Mouse (Mus musculus) hindbrain, embryonic 16.5 days (tissue): ENCODE results near the gene Stk36. TPM values are rescaled to one million over a fixed set of nuclear protein-coding genes. Genes with fewer than 3 reads are reported as not detected.

ENCODE experiments used
- ATAC-seq: fragments of 200-750 bp; cut with Nextera tagmentation; 2 replicates; pipeline ENCODE4 v1.8.0; 2017; ENCODE audit warnings: moderate TSS enrichment, moderate library complexity
- H3K27ac ChIP-seq: fragments of 300-500 bp; sonication (generic); 2 replicates; pipeline ENCODE4 v1.5.1; 2014; ENCODE audit warnings: low read depth, mild to moderate bottlenecking, control low read depth, low read length, moderate library complexity
- H3K27me3 ChIP-seq: fragments of 300-500 bp; sonication (generic); replicated peaks from 2 replicates; pipeline ENCODE4 v1.6.1; 2014; ENCODE audit warnings: low read length; ENCODE audit not compliant: control insufficient read depth, insufficient read depth
- H3K36me3 ChIP-seq: fragments of 300-500 bp; sonication (generic); 2 replicates; pipeline ENCODE4 v1.6.1; 2014; ENCODE audit warnings: mild to moderate bottlenecking, low read length, moderate library complexity, mixed read lengths; ENCODE audit not compliant: control insufficient read depth, insufficient read depth
- H3K4me1 ChIP-seq: fragments of 300-500 bp; sonication (generic); 2 replicates; pipeline ENCODE4 v1.6.1; 2014; ENCODE audit warnings: low read depth, low read length; ENCODE audit not compliant: control insufficient read depth, insufficient read depth
- H3K4me2 ChIP-seq: fragments of 300-500 bp; sonication (generic); 2 replicates; pipeline ENCODE4 v1.6.1; 2014; ENCODE audit warnings: mild to moderate bottlenecking, low read length, control low read depth, moderate library complexity
- H3K4me3 ChIP-seq: fragments of 300-500 bp; sonication (generic); 2 replicates; pipeline ENCODE4 v1.5.1; 2014; ENCODE audit warnings: mild to moderate bottlenecking, low read length, control low read depth, moderate library complexity
- H3K9ac ChIP-seq: fragments of 300-500 bp; sonication (generic); 2 replicates; pipeline ENCODE4 v1.6.1; 2014; ENCODE audit warnings: low read depth, mild to moderate bottlenecking, control low read depth, low read length, moderate library complexity
- H3K9me3 ChIP-seq: fragments of 300-500 bp; sonication (generic); 2 replicates; pipeline ENCODE4 v1.6.1; 2014; ENCODE audit warnings: mild to moderate bottlenecking, low read length, moderate library complexity; ENCODE audit not compliant: control insufficient read depth
- WGBS: fragments of 180-500 bp; shearing (Covaris S2); extraction: QIAGEN DNeasy Blood & Tissue Kit; methylation state at CpG from one replicate; pipeline ENCODE4 v1.1.7; 2014; 5-methylcytosine and 5-hydroxymethylcytosine counted together
- polyA plus RNA-seq: library from polyadenylated mRNA; unstranded; fragments of >200 nt; fragmentation: Nextera tagmentation; extraction: Ambion mirVana; gene quantifications from 2 replicates; pipeline ENCODE4 v1.2.1, GENCODE M21; 2015

The Stk36 gene
- 17.6 and 17.7 TPM in 2 replicates for polyA plus RNA-seq

GRCm38 (mm10) chr1:74601267-74601962, at the start of gene Stk36, which contains the start of gene Rnf25:
Stk36 (plus strand) TSS chr1:74601445.
Rnf25 (minus strand) TSS chr1:74601397.
- Histone ChIP-seq H3K4me1 (peaks cover 11% of the 10 kb centered on the region), H3K36me3 (peaks cover 9% of the 10 kb centered on the region), H3K27ac (peak within 1 kb of the TSS; percentile 77), H3K4me2 (peak within 1 kb of the TSS; percentile 66), H3K4me3 (peak within 1 kb of the TSS; percentile 87), H3K9ac (peak within 1 kb of the TSS; percentile 85), H3K27me3 (no peaks in the 10 kb centered on the region), H3K9me3 (no peaks in the 10 kb centered on the region)
- peak; percentile 94 for ATAC-seq
- 7% methylated on average over 25 of the region's 25 CpGs for WGBS

- no peaks in the 10 kb centered on the region for H3K27me3 ChIP-seq
- H3K36me3 ChIP-seq, result peaks cover 8% of the 10 kb centered on the region
- no peaks in the 10 kb centered on the region for H3K9me3 ChIP-seq
- no peak for ATAC-seq
- no peak overlapping the region for H3K4me3 ChIP-seq
- H3K4me1 ChIP-seq, result no peaks in the 10 kb centered on the region
- WGBS, result 87% methylated on average over 5 of the region's 5 CpGs
- H3K27ac ChIP-seq, result no peak overlapping the region
- H3K4me2 ChIP-seq, result no peak overlapping the region
- H3K9ac ChIP-seq, result no peak overlapping the region
Observed at GRCm38 (mm10) chr1:74559061-74559460, 42.2 kb upstream of the Stk36 start.

- Histone ChIP-seq H3K9ac (no peak overlapping the region), H3K4me2 (no peak overlapping the region), H3K27me3 (no peaks in the 10 kb centered on the region), H3K9me3 (no peaks in the 10 kb centered on the region), H3K27ac (no peak overlapping the region), H3K36me3 (peaks cover 52% of the 10 kb centered on the region), H3K4me1 (no peaks in the 10 kb centered on the region), H3K4me3 (no peak overlapping the region)
- no peak for ATAC-seq
- WGBS, result 60% methylated on average over 6 of the region's 6 CpGs
Observed at GRCm38 (mm10) chr1:74565834-74566233, 35.4 kb upstream of the Stk36 start.

- no peaks in the 10 kb centered on the region for H3K4me1 ChIP-seq
- H3K9me3 ChIP-seq, result no peaks in the 10 kb centered on the region
- H3K9ac ChIP-seq, result no peak overlapping the region
- no peak for ATAC-seq
- 94% methylated on average over 29 of the region's 29 CpGs for WGBS
- H3K27me3 ChIP-seq, result no peaks in the 10 kb centered on the region
- no peak overlapping the region for H3K4me3 ChIP-seq
- peaks cover 64% of the 10 kb centered on the region for H3K36me3 ChIP-seq
- no peak overlapping the region for H3K27ac ChIP-seq
- H3K4me2 ChIP-seq, result no peak overlapping the region
Observed at GRCm38 (mm10) chr1:74569739-74570719, 31.2 kb upstream of the Stk36 start.

GRCm38 (mm10) chr1:74582621-74583020, 18.6 kb upstream of the Stk36 start:
- Histone ChIP-seq H3K4me1 (peaks cover 17% of the 10 kb centered on the region), H3K27me3 (no peaks in the 10 kb centered on the region), H3K9ac (no peak overlapping the region), H3K4me2 (no peak overlapping the region), H3K27ac (no peak overlapping the region), H3K4me3 (no peak overlapping the region), H3K36me3 (peaks cover 15% of the 10 kb centered on the region), H3K9me3 (no peaks in the 10 kb centered on the region)
- no peak for ATAC-seq
- WGBS, result 73% methylated on average over 3 of the region's 3 CpGs

- Histone ChIP-seq H3K4me3 (no peak overlapping the region), H3K9ac (no peak overlapping the region), H3K27me3 (no peaks in the 10 kb centered on the region), H3K36me3 (peaks cover 3% of the 10 kb centered on the region), H3K27ac (no peak overlapping the region), H3K9me3 (no peaks in the 10 kb centered on the region), H3K4me2 (no peak overlapping the region), H3K4me1 (peaks cover 25% of the 10 kb centered on the region)
- WGBS, result 91% methylated on average over 3 of the region's 3 CpGs
- no peak for ATAC-seq
Observed at GRCm38 (mm10) chr1:74584616-74585398, 16.4 kb upstream of the Stk36 start.

- H3K27me3 ChIP-seq, result no peaks in the 10 kb centered on the region
- peak overlapping the region; percentile 92 for H3K4me3 ChIP-seq
- H3K9me3 ChIP-seq, result no peaks in the 10 kb centered on the region
- peaks cover 25% of the 10 kb centered on the region for H3K4me1 ChIP-seq
- H3K27ac ChIP-seq, result peak overlapping the region; percentile 89
- ATAC-seq, result no peak; the same call in 1 of the 2 replicates
- peak overlapping the region; percentile 82 for H3K9ac ChIP-seq
- peaks cover 20% of the 10 kb centered on the region for H3K36me3 ChIP-seq
- peak overlapping the region; percentile 88 for H3K4me2 ChIP-seq
- WGBS, result under 1% methylated on average over 24 of the region's 24 CpGs
Observed at GRCm38 (mm10) chr1:74587233-74587772, 13.9 kb upstream of the Stk36 start.

- H3K9me3 ChIP-seq, result no peaks in the 10 kb centered on the region
- whole genome bisulfite sequencing, result under 1% methylated on average over 48 of the region's 48 CpGs
Observed at GRCm38 (mm10) chr1:74587773-74588445, 13.3 kb upstream of the Stk36 start, which contains the start of the genes Zfp142 and Bcs1l. Zfp142 (minus strand) TSS chr1:74588246. Bcs1l (plus strand) TSS chr1:74588289.

More at GRCm38 (mm10) chr1:74587773-74588445, 13.3 kb upstream of the Stk36 start, which contains the start of the genes Zfp142 and Bcs1l:
- peak within 1 kb of the TSS; percentile 83 for H3K9ac ChIP-seq
- H3K27ac ChIP-seq, result peak within 1 kb of the TSS; percentile 89
- H3K4me2 ChIP-seq, result peak within 1 kb of the TSS; percentile 88
- H3K4me3 ChIP-seq, result peak within 1 kb of the TSS; percentile 92
- no peaks in the 10 kb centered on the region for H3K27me3 ChIP-seq
- H3K36me3 ChIP-seq, result peaks cover 20% of the 10 kb centered on the region
- peaks cover 25% of the 10 kb centered on the region for H3K4me1 ChIP-seq
- peak; percentile 99 for ATAC-seq
